Mouse (Mus musculus): ENCODE data around the gene Rimklb.

The Rimklb gene

DNA sequence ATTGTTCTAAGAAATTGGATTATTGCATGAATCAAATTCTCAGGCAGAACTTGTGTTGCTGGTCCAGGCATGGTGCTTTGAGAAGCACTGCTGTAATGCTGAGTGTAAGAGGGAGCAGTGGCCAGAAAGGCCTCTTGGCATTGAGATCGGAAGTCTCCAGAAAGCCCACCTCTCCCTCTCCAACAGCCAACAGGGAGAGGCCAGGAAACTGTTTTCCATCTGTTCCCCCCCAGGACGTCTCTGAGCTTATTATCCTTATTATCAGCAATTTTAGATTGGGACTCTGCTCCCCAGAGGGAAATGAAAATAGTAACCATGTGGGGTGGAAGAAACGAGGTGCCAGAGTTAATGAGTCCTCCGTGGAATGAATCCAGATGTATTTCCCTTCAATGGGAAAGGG is 82.2 kb downstream of the Rimklb start:
- DNase-seq = no peak

DNA sequence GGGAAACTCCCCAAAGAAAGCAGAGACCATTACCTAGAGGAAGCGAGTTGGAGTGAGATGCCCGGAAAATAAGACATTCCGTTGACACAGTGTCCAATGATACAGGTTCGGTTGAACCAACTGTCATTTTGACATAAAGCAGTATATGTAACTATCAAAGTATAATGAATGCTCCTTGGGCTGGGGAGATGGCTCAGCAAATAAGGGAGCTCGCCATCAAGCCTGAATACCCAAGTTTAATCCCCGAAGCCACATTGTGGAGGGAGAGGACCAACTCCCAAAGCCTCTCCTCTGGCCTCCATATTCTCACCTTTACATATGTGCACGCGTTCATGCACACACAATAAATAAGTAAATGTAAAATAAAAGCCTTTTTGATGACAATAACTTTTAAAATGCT is 87.3 kb downstream of the Rimklb start:
- no peak for DNase-seq

DNA sequence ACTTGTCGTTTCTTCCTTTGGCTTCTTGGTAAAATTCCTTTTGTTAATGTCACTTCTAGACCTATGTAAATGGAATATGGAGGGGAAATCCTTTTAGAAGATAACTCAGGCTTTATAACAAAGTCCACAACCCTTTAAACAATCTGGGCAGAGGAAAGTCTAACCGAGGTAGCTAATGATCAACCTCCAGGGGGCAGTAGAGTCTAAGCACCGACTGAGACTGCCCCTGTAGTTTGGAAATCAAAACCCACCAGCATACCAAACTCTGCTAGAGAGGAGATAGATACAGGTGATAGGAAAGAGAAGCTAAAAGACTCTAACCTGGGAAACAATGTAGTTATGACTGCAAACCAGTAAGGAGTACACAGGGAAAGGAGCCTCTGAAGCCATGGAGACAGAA is 96.3 kb downstream of the Rimklb start:
- DNase-seq = no peak

DNA sequence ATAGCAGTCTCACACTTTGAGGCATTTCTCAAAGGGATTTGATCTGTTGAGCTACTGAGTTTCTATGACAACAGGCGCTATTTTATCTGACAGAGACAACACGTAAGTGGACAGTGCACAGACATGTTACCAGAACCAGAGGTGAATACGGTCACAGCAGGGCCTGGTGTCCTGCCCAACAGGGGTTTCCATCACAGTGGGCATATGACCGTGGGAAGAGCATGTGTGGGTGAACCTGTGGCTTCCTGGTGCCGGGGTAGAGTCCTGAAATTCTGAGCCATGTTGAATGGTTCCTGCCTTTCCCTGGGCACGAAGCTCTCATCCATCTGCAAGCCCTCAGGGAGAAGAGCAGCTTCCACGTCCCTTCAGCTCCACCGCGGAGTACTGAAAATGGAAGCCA is 98.3 kb downstream of the Rimklb start:
- no peak for DNase-seq
